Mouse (Mus musculus) hindbrain, embryonic 10.5 days (tissue): ENCODE measurements around the gene Col11a2. TPM values are rescaled to one million over a fixed set of nuclear protein-coding genes. Genes with fewer than 3 reads are reported as not detected.
A peak's percentile ranks its signal among the peaks of the same experiment; 100 is the strongest.

Source experiments
- DNase-seq: peaks from one replicate; pipeline ENCODE4 v3.0.0-alpha.2; 2017; ENCODE audit warnings: low spot score
- H3K27ac ChIP-seq: fragments of 300-500 bp; sonication (generic); 2 replicates; pipeline ENCODE4 v1.5.1; 2016; ENCODE audit warnings: mild to moderate bottlenecking, moderate library complexity
- H3K27me3 ChIP-seq: fragments of 300-500 bp; sonication (generic); 2 replicates; pipeline ENCODE4 v1.6.1; 2016; ENCODE audit warnings: mild to moderate bottlenecking; ENCODE audit not compliant: poor library complexity, insufficient read depth, severe bottlenecking
- H3K36me3 ChIP-seq: fragments of 300-500 bp; sonication (generic); 2 replicates; pipeline ENCODE4 v1.6.1; 2016; ENCODE audit warnings: mild to moderate bottlenecking, moderate library complexity
- H3K4me1 ChIP-seq: fragments of 300-500 bp; sonication (generic); replicated peaks from 2 replicates; pipeline ENCODE4 v1.6.1; 2016; ENCODE audit warnings: mild to moderate bottlenecking
- H3K4me3 ChIP-seq: fragments of 300-500 bp; sonication (generic); 2 replicates; pipeline ENCODE4 v1.5.1; 2016; ENCODE audit warnings: mild to moderate bottlenecking, moderate library complexity
- H3K9me3 ChIP-seq: fragments of 300-500 bp; sonication (generic); 2 replicates; pipeline ENCODE4 v1.6.1; 2016; ENCODE audit warnings: mild to moderate bottlenecking, moderate library complexity
- WGBS: fragments of 180-500 bp; shearing (Covaris S2); methylation state at CpG from one replicate; pipeline ENCODE4 v1.1.7; 2016; 5-methylcytosine and 5-hydroxymethylcytosine counted together
- polyA plus RNA-seq: library from polyadenylated mRNA; unstranded; fragments of >200 nt; fragmentation: Nextera tagmentation; extraction: Ambion mirVana; gene quantifications from 2 replicates; pipeline ENCODE4 v1.2.1, GENCODE M21; 2016

The Col11a2 gene
- polyA plus RNA-seq, 1 experiment from 2014 or later = 0.99 TPM

DNA sequence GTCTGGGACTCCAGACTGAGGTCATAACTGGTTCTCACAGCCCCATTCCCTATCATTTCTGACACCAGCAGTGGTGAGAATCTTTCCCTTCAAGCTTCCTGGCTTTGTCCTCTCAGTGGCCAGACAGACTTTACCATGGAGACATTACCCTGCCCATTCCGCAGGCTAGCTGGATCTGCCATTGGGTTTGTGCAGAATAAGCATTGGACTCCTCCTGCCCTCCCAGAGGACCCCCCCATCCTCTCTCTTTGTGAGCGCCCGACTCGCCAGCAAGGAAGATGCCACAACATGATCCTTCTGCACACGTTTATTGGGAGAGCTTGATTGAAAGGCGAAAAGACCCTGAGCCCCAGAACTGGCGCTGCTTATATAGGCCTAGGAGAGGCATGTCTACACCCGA, 25.8 kb upstream of the Col11a2 start:
- H3K27ac ChIP-seq = no peak overlapping the region
- H3K36me3 ChIP-seq = peaks cover 43% of the 10 kb centered on the region
- peaks cover 18% of the 10 kb centered on the region for H3K9me3 ChIP-seq
- H3K4me1 ChIP-seq = no peaks in the 10 kb centered on the region
- no peaks in the 10 kb centered on the region for H3K27me3 ChIP-seq
- H3K4me3 ChIP-seq = no peak overlapping the region
- 94% methylated on average over 8 of the region's 8 CpGs for WGBS
- no peak for DNase-seq

DNA sequence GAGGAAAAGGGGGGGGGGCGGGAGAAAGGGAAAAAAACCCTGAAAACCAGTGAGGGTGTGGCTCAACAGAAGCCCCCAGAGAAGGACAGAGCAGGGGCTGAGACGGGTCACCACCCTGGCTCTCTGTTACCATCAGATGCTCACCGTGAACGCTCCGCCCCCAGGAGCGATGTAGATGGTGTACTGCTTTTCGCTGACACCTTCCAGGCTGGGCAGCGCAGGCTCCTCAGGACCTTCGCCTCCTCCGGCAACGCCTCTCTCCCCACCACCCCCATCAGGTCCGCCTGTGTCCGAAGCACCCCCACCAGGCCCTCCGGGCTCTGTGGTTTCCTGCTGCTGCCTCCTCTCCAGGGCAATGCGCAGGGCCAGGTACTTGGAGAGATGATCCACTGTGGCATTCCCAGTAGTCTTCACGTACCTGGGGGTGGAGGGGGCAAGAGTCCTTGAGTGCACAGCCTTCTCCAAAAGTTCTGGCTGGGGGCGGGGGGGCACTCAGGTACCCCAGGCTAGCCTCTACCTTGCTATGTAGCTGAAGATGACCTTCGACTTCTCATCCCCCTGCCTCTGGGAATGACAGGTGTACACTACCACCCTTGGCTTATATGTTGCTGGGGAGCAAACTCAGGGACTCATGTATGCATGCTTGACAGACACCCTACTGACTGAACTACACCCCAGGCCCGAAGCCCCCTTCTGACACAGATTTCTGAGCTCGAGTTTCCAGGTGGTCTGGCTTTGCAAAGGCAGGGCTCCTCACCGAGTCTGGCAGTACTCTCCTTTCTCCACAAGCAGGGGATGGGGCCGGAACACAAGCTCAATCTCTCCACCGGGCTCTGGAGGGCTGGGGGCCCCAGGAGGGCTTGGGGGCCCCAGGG, 17.5 kb upstream of the Col11a2 start:
- Histone ChIP-seq H3K9me3 (peaks cover 43% of the 10 kb centered on the region), H3K4me3 (peak overlapping the region; percentile 74), H3K36me3 (peaks cover 55% of the 10 kb centered on the region), H3K27me3 (no peaks in the 10 kb centered on the region), H3K4me1 (peaks cover 39% of the 10 kb centered on the region), H3K27ac (0 out of 2 replicates have a peak overlapping the region, but pooled peaks have one; percentile 56)
- WGBS = 96% methylated on average over 23 of the region's 23 CpGs
- no peak for DNase-seq

DNA sequence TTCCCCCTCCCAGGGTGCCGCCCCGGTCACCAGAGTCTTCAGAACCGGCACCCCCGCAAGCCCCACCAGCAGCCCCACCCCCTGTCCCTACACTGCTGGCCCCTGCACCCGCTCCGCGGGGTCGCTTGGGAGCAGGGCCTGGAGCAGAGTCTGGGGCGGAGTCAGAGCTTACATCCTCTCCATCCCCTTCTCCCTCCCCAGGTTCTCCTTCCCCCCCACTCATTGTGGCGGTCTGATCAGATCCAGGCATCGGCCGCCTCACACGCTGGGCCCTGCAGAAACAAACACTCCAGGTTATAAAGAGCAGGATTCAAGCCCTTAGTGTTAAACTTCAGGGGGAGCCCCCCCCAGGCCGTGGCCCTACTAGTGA, 16.8 kb upstream of the Col11a2 start:
- no peak for DNase-seq
- whole genome bisulfite sequencing = 95% methylated on average over 14 of the region's 14 CpGs
- H3K36me3 ChIP-seq = peaks cover 52% of the 10 kb centered on the region
- H3K9me3 ChIP-seq = peaks cover 43% of the 10 kb centered on the region
- peak overlapping the region; percentile 74; the same call in 1 of the 2 replicates for H3K4me3 ChIP-seq
- peaks cover 45% of the 10 kb centered on the region for H3K4me1 ChIP-seq
- H3K27me3 ChIP-seq = no peaks in the 10 kb centered on the region
- 0 out of 2 replicates have a peak overlapping the region, but pooled peaks have one; percentile 56 for H3K27ac ChIP-seq

DNA sequence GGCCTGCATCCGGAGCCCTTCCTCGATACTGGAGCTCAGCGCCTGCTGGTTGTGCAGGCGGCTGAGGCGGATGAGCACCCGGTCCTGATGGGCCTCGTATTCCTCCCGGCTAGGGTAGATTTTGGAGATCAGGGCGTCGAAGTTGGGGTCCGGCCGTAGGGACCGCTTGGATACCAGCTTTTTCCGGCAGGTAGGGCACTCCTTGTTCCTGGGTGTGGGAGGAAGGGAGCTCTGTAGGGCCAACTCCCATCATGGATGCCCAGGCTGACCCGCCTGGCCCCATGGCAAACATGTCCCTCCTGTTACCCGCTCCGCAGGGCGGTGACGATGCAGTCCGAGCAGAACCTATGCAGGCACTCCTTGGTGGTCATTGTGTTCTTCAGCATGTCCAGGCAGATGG, 16.2 kb upstream of the Col11a2 start:
- Histone ChIP-seq H3K36me3 (peaks cover 54% of the 10 kb centered on the region), H3K4me3 (peak overlapping the region; percentile 74), H3K27me3 (no peaks in the 10 kb centered on the region), H3K4me1 (peaks cover 51% of the 10 kb centered on the region), H3K9me3 (peaks cover 43% of the 10 kb centered on the region), H3K27ac (peak overlapping the region; percentile 98; the same call in 1 of the 2 replicates)
- 94% methylated on average over 20 of the region's 20 CpGs for WGBS
- DNase-seq = no peak

DNA sequence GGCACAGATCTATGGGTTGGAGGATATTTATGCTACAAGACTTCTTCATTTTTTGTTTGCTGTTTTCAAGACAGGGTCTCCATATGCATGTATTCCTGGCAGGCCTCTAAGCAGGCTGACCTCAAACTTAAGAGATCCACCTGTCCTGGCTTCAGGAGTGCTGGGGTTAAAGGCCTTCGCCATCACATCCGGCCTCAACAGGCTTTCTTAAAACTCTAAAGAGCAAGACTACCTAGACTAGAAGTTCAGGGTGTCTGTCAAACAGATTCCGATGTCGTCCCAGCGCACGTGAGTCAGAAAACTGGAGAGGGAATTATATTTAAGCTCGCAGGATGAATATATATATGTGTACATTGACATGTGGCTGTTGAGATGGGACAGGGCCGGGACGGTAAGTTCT, 15.6 kb upstream of the Col11a2 start:
- Histone ChIP-seq H3K9me3 (peaks cover 43% of the 10 kb centered on the region), H3K36me3 (peaks cover 59% of the 10 kb centered on the region), H3K4me3 (peak overlapping the region; percentile 74), H3K27me3 (no peaks in the 10 kb centered on the region), H3K27ac (peak overlapping the region; percentile 98), H3K4me1 (peaks cover 58% of the 10 kb centered on the region)
- no peak for DNase-seq
- 70% methylated on average over 9 of the region's 9 CpGs for WGBS

DNA sequence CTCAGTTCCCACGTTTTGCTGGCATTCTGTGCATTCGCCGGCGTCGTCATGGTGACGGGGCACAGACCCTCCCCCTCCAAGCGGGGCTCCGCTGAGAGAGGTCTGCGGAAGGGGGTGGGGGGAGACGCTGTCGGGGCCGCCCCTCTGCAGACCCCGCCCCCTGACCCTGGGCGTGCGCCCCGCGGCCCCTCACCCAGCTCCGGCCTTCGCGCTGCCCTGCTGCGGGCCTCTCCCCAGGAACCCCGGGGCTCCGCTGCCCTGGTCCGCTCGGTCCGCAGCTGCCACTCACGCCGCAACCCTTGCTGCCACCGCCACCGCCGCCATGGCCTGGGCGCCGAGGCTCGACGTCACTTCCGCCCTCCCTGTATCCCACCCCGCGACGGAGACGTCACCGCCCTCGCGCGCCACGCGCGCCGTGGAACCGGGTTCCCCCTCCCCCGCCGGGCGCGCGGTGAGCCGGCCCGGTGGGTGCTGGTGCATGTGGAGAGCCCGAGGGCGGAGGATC, 14.9 kb upstream of the Col11a2 start, which contains the start of gene Ring1:
Gene Ring1 (minus strand): TSS at position 364 of the 505 bp plus-strand sequence.
- Histone ChIP-seq H3K27ac (peak within 1 kb of the TSS; percentile 98), H3K27me3 (no peaks in the 10 kb centered on the region), H3K9me3 (peaks cover 38% of the 10 kb centered on the region), H3K36me3 (peaks cover 61% of the 10 kb centered on the region), H3K4me1 (peaks cover 65% of the 10 kb centered on the region), H3K4me3 (peak within 1 kb of the TSS; percentile 74)
- WGBS = under 1% methylated on average over 57 of the region's 58 CpGs
- DNase-seq = peak; percentile 94

DNA sequence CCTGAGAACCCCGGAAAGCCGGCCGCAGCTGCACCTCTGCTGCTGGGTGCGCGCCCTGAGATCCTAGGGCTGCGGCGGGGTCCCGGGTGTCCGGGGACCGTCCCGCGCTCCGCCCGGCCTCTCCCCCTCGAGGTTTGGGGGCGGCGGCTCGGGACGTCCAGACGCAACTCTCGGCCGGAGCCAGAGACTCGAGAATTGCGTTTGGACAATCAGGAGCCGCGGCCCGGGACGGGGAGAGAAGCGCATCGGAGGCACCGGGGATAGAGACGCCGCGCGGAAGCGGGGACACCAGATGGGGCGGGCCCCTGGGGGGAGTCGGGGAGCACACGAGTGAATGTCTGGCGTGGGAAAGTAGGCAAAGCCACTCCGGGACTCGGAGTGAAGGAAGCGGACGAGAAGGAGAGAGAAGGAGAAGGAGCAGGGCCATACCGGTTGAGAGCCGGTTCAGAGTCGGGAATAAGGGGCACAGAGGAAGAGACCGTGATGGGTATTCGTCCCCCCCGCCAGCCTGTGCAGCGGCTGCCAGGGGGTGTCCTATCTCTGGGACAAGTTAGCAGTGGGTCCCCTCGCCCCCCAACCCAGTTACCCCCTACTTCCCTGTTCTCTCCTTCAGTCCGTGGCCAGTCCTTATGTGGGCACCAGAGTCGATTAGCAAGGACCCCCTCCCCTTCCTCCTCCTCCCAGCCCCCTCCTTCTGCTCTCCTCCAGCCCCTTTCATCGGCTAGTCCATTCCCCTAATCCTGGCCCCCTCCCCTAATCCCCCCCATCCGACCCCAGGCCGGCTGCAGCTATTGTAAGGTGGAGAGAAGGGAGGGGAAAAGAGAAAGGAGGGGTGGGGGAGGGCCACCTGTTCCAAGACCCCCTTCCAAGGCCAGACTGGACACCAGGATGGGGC, 14.1 kb upstream of the Col11a2 start:
- no peaks in the 10 kb centered on the region for H3K27me3 ChIP-seq
- H3K36me3 ChIP-seq = peaks cover 61% of the 10 kb centered on the region
- H3K4me1 ChIP-seq = peaks cover 72% of the 10 kb centered on the region
- WGBS = under 1% methylated on average over 57 of the region's 57 CpGs
- H3K4me3 ChIP-seq = peak overlapping the region; percentile 74
- H3K27ac ChIP-seq = peak overlapping the region; percentile 98
- H3K9me3 ChIP-seq = peaks cover 31% of the 10 kb centered on the region
- peak; percentile 90 for DNase-seq

DNA sequence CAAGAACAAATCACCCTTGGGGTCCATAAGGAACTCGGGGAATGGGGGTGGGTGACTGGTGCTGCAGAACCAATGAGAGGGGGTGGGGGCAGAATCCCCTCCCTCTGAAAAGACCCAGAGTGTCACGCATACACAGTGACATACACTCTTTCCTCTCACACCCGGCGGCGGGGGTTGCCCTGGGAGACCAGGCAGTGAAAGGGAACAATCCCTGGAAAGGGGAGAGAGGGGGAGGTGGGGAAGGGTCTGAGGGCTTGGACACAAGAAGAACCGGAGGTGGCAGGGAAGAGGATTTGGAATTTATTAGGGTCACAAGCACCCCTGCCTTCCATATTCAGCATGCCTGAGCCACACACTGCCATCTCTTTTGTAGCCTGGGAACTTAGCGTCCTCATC, 13.5 kb upstream of the Col11a2 start:
- peak; percentile 96 for DNase-seq

DNA sequence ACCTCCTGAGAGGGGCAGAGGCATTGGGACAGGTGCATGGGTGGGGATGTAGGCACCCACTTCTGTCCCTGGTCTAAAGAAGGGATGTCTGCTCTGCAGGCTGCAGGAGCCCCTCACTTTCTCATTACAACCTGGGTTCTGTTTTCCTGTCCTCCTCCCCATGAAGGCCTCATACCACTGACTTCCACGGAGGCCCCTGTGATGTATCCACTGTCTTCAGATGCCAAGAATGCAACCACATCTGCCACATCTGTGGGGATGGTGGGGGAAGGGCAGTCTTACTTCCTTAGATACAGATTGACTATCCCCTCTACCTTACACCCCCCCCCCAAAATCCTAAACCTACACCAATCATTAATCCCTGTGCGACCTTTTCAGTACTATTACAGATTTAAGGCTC, 13.0 kb upstream of the Col11a2 start:
- peaks cover 54% of the 10 kb centered on the region for H3K36me3 ChIP-seq
- H3K4me1 ChIP-seq = peaks cover 82% of the 10 kb centered on the region
- H3K4me3 ChIP-seq = peak overlapping the region; percentile 74
- H3K27me3 ChIP-seq = no peaks in the 10 kb centered on the region
- no peak for DNase-seq
- H3K27ac ChIP-seq = peak overlapping the region; percentile 98
- 19% methylated on average over 2 of the region's 2 CpGs for WGBS
- peaks cover 20% of the 10 kb centered on the region for H3K9me3 ChIP-seq

More for the DNA sequence above, 13.5 kb upstream of the Col11a2 start:
- Histone ChIP-seq H3K27me3 (no peaks in the 10 kb centered on the region), H3K9me3 (peaks cover 25% of the 10 kb centered on the region), H3K27ac (peak overlapping the region; percentile 98), H3K4me1 (peaks cover 79% of the 10 kb centered on the region), H3K4me3 (peak overlapping the region; percentile 74), H3K36me3 (peaks cover 58% of the 10 kb centered on the region)
- WGBS = under 1% methylated on average over 7 of the region's 7 CpGs

DNA sequence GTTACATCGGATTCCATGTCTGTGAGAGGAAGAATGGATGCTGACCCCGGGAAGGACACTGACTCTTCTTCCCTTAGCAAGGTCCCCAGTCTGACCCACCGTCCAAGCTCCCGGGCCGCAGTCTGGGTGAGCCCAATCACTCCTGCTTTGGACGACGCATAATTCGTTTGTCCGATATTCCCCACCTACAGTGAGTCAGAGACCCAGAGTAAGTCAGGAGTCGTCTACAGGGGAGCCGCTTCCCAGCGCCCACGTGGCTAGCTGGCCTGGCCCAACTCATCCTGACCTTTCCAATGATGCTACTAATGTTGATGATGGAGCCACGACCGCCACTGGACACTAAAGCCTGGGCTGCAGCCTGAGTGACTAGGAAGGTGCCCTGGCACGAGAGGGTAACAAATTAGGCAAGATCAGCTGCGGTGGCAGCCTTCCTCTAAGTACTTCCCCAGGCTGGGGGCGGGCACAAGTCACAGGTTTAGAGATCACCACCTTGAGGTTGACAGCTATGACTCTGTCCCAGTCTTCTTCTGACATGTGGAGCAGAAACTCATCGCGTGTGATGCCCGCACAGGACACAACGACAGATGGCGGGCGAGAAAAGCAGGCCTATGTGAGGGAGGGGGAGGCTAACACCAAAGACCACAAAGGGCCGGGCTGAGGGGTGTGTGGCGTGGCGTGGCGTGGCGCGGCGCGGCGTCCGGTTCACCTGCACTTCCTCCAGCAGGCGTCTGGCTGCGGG, 12.2 kb upstream of the Col11a2 start:
- peak overlapping the region; percentile 98 for H3K27ac ChIP-seq
- peaks cover 45% of the 10 kb centered on the region for H3K36me3 ChIP-seq
- H3K27me3 ChIP-seq = no peaks in the 10 kb centered on the region
- DNase-seq = peak; percentile 38
- H3K4me1 ChIP-seq = peaks cover 83% of the 10 kb centered on the region
- peaks cover 11% of the 10 kb centered on the region for H3K9me3 ChIP-seq
- peak overlapping the region; percentile 74 for H3K4me3 ChIP-seq
- WGBS = 4% methylated on average over 36 of the region's 36 CpGs

DNA sequence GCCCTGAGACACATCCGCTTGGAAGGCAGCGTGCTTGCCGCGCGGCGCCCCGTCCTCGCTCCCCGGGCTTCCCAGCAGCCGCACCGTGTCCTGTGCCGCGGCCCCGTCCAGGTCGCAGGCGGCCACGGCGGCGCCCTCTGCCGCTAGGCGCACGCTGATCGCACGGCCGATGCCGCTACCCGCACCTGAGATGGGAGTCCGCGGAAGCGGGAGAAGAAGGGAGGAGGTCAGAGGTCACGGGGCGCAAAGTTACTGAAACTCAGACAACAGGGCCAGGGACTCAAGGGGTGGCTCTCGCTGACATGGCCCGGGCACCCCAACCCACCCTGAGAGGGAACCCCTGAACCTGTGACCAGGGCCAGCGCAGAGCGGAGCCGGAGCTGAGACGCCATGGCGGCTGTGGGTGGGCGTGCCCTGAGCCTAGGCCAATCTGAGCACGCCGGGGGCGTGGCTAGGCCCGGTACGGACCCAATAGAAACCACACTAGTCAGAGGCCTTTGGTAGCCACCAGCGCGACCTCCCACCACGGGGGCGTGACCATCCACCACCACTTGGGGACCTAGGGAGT, 11.5 kb upstream of the Col11a2 start, which contains the start of gene H2-Ke6:
Gene H2-Ke6 (minus strand): TSS at position 405 of the 568 bp plus-strand sequence.
- Histone ChIP-seq H3K9me3 (peaks cover 5% of the 10 kb centered on the region; the same call in 1 of the 2 replicates), H3K27ac (peak within 1 kb of the TSS; percentile 98), H3K4me1 (peaks cover 85% of the 10 kb centered on the region), H3K27me3 (no peaks in the 10 kb centered on the region), H3K4me3 (peak within 1 kb of the TSS; percentile 74), H3K36me3 (peaks cover 39% of the 10 kb centered on the region)
- WGBS = under 1% methylated on average over 49 of the region's 49 CpGs
- peak; percentile 97 for DNase-seq
